Mouse (Mus musculus): ENCODE data around the gene Plagl1. TPM values are rescaled to one million over a fixed set of nuclear protein-coding genes. Genes with fewer than 3 reads are reported as not detected.
A peak's percentile ranks its signal among the peaks of the same experiment; 100 is the strongest.

Gene Plagl1
- polyA plus RNA-seq, 1 experiment from 2014 or later = 391 TPM

DNA sequence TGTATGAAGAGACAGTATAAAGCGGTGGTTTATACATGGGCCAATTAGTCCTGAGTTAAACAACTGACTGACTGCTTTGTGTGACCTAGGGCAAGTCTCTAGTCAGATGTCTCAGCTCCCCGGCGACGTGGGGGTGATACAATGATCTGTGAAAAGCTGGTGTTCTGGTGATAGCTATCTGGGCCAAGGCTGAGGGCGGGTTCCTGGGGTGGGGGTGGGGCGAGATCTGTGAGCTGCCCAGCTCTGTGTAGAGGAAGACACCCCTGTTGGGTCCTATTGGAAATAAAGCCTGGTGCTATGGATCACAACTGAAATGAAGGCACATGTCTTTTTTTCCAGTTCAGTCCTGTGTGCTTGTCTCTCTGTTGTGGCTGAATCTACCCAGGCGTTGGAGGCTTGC lies 3.2 kb downstream of the Plagl1 start:
- H3K4me2 ChIP-seq (ENCODE audit: low read depth, low read length) = no peak overlapping the region
- no peak overlapping the region for H3K4me3 ChIP-seq (ENCODE audit: low read depth, low read length)
- no peaks in the 10 kb centered on the region for H3K36me3 ChIP-seq (ENCODE audit: control insufficient read depth, insufficient read depth, low read length)
- H3K9me3 ChIP-seq (ENCODE audit: control insufficient read depth, low read length) = no peaks in the 10 kb centered on the region
- no peak overlapping the region for H3K9ac ChIP-seq (ENCODE audit: low read depth, low read length)
- H3K4me1 ChIP-seq (ENCODE audit: control insufficient read depth, insufficient read depth, low read length) = 0 out of 2 replicates have a peak, but pooled peaks cover 5% of the 10 kb centered on the region
- DNase-seq (ENCODE audit: low spot score) (no peak), ATAC-seq (ENCODE audit: low read depth) (no peak)
- H3K27me3 ChIP-seq (replicated peaks; ENCODE audit: control insufficient read depth, insufficient read depth, low read length) = peaks cover 28% of the 10 kb centered on the region
- WGBS = 48% methylated on average over 7 of the region's 7 CpGs
- H3K27ac ChIP-seq (replicated peaks; ENCODE audit: low read depth, low read length) = no peak overlapping the region

DNA sequence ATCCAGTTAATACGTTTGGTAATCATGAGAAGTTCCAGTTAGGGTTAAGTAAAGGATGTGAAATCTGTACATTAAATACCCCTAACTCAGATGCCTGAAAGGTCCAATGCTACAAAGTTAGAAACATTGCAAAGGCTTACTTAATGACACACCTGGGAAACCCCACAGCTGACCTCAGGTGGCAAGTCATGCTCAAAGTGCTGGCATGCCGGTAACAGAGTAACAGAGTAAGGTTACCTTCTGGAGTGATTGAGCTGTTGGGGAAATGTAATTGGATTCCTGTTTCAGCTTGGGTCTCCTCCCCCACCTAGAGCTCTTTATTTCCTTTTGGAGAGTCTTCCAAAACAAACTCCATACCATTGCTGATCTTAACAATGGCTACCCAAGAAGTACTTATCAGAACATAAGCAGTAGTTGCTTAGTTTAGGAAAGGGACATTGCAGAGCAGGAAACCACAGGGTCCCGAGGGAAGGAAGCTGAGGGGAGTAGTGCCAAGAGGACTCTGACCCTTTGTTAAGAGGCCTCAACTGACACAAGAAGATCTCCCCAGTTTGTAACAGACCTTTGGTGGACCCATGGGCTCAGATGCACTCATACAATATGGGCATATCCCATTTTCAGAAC lies 4.9 kb downstream of the Plagl1 start:
- DNase-seq (ENCODE audit: low spot score) (no peak), ATAC-seq (ENCODE audit: low read depth) (no peak)
- Histone ChIP-seq H3K4me2 (ENCODE audit: low read depth, low read length) (no peak overlapping the region), H3K9me3 (ENCODE audit: control insufficient read depth, low read length) (no peaks in the 10 kb centered on the region), H3K36me3 (ENCODE audit: control insufficient read depth, insufficient read depth, low read length) (no peaks in the 10 kb centered on the region), H3K9ac (ENCODE audit: low read depth, low read length) (no peak overlapping the region), H3K4me1 (ENCODE audit: control insufficient read depth, insufficient read depth, low read length) (0 out of 2 replicates have a peak, but pooled peaks cover 5% of the 10 kb centered on the region), H3K27me3 (replicated peaks; ENCODE audit: control insufficient read depth, insufficient read depth, low read length) (peaks cover 21% of the 10 kb centered on the region), H3K4me3 (ENCODE audit: low read depth, low read length) (no peak overlapping the region), H3K27ac (replicated peaks; ENCODE audit: low read depth, low read length) (no peak overlapping the region)
- 58% methylated on average over 3 of the region's 3 CpGs for whole genome bisulfite sequencing

DNA sequence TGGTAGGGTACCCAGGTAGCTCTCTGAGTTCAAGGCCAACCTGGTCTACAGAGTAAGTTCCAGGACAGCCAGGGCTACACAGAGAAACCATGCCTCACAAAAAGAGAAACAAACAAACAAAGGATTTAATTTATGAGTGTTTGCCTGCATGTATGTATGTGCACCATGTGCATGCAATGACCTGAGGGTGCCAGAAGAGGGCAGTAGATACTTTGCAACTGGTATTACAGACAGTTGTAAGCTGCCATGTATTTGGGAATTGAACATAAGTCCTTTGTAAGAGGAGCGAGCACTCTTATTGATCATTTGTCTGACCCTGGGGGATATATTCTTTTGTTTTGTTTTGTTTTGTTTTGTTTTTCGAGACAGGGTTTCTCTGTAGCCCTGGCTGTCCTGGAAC lies 10.7 kb downstream of the Plagl1 start:
- WGBS = 98% methylated on average over 2 of the region's 2 CpGs
- no peak overlapping the region for H3K9ac ChIP-seq (ENCODE audit: low read depth, low read length)
- no peak overlapping the region for H3K4me3 ChIP-seq (ENCODE audit: low read depth, low read length)
- no peaks in the 10 kb centered on the region for H3K36me3 ChIP-seq (ENCODE audit: control insufficient read depth, insufficient read depth, low read length)
- no peaks in the 10 kb centered on the region for H3K4me1 ChIP-seq (ENCODE audit: control insufficient read depth, insufficient read depth, low read length)
- ATAC-seq (ENCODE audit: low read depth) (no peak), DNase-seq (ENCODE audit: low spot score) (no peak)
- no peaks in the 10 kb centered on the region for H3K27me3 ChIP-seq (replicated peaks; ENCODE audit: control insufficient read depth, insufficient read depth, low read length)
- H3K9me3 ChIP-seq (ENCODE audit: control insufficient read depth, low read length) = 0 out of 2 replicates have a peak, but pooled peaks cover 4% of the 10 kb centered on the region
- no peak overlapping the region for H3K27ac ChIP-seq (replicated peaks; ENCODE audit: low read depth, low read length)
- H3K4me2 ChIP-seq (ENCODE audit: low read depth, low read length) = no peak overlapping the region

DNA sequence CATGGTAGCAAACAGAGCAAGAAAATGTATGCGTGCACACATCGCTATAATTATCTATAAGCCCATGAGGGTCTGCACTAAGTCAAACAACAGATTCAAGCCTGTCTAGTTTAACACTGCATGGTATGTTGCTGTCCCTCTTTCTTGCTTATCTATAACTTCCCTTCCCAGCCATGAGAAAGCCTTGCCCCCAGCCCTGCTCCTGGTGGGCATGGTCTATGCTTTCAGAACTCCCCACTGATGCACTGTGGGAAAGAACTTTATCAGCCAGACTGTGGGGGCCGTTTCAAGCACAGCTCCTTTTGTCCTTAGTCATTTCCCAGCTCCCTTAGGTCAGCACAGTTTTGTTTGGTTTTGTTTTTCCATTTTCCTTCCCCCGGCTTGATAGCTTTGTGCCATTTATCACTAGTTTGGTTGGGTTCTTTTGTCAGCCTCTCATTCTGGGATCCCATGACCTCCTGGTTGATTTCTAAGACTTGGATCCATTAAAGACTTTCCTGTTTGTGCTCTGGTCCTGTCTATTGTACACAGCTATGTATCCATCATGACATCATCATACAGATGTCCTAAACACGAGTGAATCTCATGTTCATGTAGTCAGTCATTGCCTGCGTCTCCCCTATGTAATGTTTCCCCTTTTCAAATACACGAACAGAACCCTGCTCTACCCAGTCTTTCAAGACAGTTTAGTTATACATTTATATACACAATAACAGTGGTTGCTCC lies 16.7 kb downstream of the Plagl1 start:
- ATAC-seq (ENCODE audit: low read depth) (no peak), DNase-seq (ENCODE audit: low spot score) (no peak)
- Histone ChIP-seq H3K4me1 (ENCODE audit: control insufficient read depth, insufficient read depth, low read length) (no peaks in the 10 kb centered on the region), H3K4me2 (ENCODE audit: low read depth, low read length) (no peak overlapping the region), H3K36me3 (ENCODE audit: control insufficient read depth, insufficient read depth, low read length) (no peaks in the 10 kb centered on the region), H3K27me3 (replicated peaks; ENCODE audit: control insufficient read depth, insufficient read depth, low read length) (no peaks in the 10 kb centered on the region), H3K27ac (replicated peaks; ENCODE audit: low read depth, low read length) (no peak overlapping the region), H3K9ac (ENCODE audit: low read depth, low read length) (no peak overlapping the region), H3K9me3 (ENCODE audit: control insufficient read depth, low read length) (no peaks in the 10 kb centered on the region), H3K4me3 (ENCODE audit: low read depth, low read length) (no peak overlapping the region)
- 70% methylated on average over 7 of the region's 7 CpGs for WGBS

DNA sequence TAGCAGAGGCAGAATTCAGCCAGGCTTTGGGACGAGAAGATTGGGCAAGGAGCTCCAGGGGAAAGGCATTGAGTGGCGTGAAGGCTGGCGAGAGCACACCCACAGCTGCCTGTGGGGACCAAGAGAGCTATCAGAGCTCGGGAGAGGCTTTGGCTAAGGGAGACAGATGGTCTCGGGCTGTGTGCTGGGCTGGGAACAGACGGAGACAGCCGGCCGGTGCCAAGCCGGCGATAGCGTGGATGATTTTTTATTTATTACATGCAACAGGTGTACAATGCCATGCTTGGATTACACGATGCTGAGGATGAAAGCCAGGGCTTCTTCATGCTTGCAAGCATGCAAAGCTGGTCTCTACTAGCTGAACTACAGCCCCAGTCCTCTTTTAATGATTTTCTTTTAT lies 22.2 kb downstream of the Plagl1 start:
- no peak overlapping the region for H3K4me2 ChIP-seq (ENCODE audit: low read depth, low read length)
- no peak overlapping the region for H3K4me3 ChIP-seq (ENCODE audit: low read depth, low read length)
- H3K9ac ChIP-seq (ENCODE audit: low read depth, low read length) = no peak overlapping the region
- H3K27ac ChIP-seq (replicated peaks; ENCODE audit: low read depth, low read length) = no peak overlapping the region
- 0 out of 2 replicates have a peak, but pooled peaks cover 2% of the 10 kb centered on the region for H3K9me3 ChIP-seq (ENCODE audit: control insufficient read depth, low read length)
- H3K27me3 ChIP-seq (replicated peaks; ENCODE audit: control insufficient read depth, insufficient read depth, low read length) = no peaks in the 10 kb centered on the region
- H3K36me3 ChIP-seq (ENCODE audit: control insufficient read depth, insufficient read depth, low read length) = no peaks in the 10 kb centered on the region
- H3K4me1 ChIP-seq (ENCODE audit: control insufficient read depth, insufficient read depth, low read length) = no peaks in the 10 kb centered on the region
- ATAC-seq (ENCODE audit: low read depth) = peak; percentile 90
- DNase-seq (ENCODE audit: low spot score) = peak; percentile 70
- 86% methylated on average over 12 of the region's 12 CpGs for WGBS

DNA sequence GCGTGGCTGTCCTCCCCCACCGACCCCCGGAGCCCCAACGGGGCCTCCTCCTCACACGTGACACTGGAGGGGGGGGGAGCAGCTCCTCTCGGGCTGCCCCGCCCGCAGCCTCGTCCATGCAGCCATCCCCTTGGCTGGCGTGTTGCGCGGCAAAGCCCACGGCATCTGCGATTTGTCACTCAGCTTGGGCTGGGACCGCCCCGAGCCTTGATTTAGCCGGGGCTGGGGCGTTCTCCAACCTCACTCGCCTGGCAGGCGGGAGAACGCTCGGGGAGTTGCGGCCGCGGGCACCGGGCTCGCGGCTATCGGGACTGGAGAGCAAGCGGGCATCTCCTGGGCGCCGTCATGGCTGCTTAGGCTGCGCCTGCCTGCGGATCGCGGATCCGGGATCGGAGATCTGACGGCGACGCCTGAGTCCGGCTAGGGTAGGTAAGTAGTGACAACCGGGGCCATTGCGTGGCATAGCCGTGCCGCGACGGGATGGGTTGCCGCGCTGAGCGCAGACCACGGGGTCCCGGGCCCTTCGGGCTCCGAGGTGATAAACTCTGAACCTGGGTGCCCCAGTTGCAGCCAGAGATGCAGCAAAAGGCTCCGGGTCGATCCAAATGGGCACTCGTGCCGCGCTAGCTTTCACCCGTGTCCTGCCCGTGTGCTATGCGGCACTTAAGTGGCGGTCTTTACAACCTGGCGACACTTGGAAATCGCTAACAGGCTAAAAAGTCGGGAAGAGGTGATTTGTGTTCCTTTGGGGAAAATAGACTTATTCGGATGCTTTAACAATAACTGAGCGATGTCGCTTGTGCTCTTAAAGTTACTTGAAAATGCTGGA lies 30.5 kb downstream of the Plagl1 start:
- 61% methylated on average over 51 of the region's 70 CpGs for WGBS
- peak overlapping the region; percentile 72 for H3K27ac ChIP-seq (replicated peaks; ENCODE audit: low read depth, low read length)
- H3K9ac ChIP-seq (ENCODE audit: low read depth, low read length) = peak overlapping the region; percentile 67

DNA sequence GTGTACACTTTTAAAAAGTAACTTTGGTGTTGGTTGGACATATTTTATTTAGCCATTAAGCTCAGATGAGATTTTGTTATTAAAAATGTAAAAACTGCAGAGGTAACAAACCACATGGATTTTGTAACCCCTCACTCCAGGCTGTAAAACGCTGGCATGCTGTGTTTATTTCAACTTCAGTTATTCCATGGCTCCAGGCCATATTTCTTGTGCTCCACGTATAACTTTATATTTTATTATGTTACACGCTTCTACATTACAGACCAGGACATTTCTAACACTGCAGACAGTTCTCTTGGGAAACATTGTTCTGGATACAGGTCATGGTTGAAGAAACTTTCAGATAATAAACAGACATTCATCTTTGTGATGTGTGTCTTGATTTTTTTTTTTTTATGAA lies 32.7 kb downstream of the Plagl1 start:
- H3K4me1 ChIP-seq (ENCODE audit: control insufficient read depth, insufficient read depth, low read length) = no peaks in the 10 kb centered on the region
- H3K27ac ChIP-seq (replicated peaks; ENCODE audit: low read depth, low read length) = 0 out of 2 replicates have a peak overlapping the region, but pooled peaks have one; percentile 11
- peak overlapping the region; percentile 53 for H3K4me3 ChIP-seq (ENCODE audit: low read depth, low read length)
- no peaks in the 10 kb centered on the region for H3K27me3 ChIP-seq (replicated peaks; ENCODE audit: control insufficient read depth, insufficient read depth, low read length)
- peak overlapping the region; percentile 64 for H3K4me2 ChIP-seq (ENCODE audit: low read depth, low read length)
- DNase-seq (ENCODE audit: low spot score) = peak; percentile 50
- H3K36me3 ChIP-seq (ENCODE audit: control insufficient read depth, insufficient read depth, low read length) = peaks cover 5% of the 10 kb centered on the region; the same call in 1 of the 2 replicates
- WGBS = 41% methylated on average over 3 of the region's 3 CpGs
- H3K9me3 ChIP-seq (ENCODE audit: control insufficient read depth, low read length) = peaks cover 50% of the 10 kb centered on the region
- ATAC-seq (ENCODE audit: low read depth) = no peak
- H3K9ac ChIP-seq (ENCODE audit: low read depth, low read length) = peak overlapping the region; percentile 11; the same call in 1 of the 2 replicates

More for the DNA sequence above, 30.5 kb downstream of the Plagl1 start:
- peak; percentile 97 for DNase-seq (ENCODE audit: low spot score)
- Histone ChIP-seq H3K4me3 (ENCODE audit: low read depth, low read length) (peak overlapping the region; percentile 53), H3K36me3 (ENCODE audit: control insufficient read depth, insufficient read depth, low read length) (peaks cover 5% of the 10 kb centered on the region; the same call in 1 of the 2 replicates), H3K27me3 (replicated peaks; ENCODE audit: control insufficient read depth, insufficient read depth, low read length) (no peaks in the 10 kb centered on the region), H3K4me1 (ENCODE audit: control insufficient read depth, insufficient read depth, low read length) (no peaks in the 10 kb centered on the region), H3K9me3 (ENCODE audit: control insufficient read depth, low read length) (peaks cover 58% of the 10 kb centered on the region), H3K4me2 (ENCODE audit: low read depth, low read length) (peak overlapping the region; percentile 64)
- peak; percentile 96 for ATAC-seq (ENCODE audit: low read depth)

DNA sequence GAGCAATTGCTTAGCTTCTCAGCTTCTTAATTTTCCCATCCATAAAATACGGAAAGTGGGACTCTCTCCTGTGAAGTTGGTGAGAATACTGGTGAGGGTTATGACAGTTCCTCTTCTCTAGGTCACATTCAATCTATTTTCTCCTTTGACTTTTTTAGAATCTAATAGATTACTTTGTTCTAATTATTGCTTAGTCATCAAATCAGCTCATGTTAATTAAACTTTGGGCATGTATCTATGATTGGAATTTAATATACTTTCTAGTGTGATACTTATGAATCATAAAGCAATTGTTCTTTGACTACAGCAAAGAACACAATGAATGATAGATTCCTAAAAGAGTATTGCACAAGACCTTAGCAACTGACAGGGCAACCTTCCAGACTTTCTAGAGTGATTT lies 38.6 kb downstream of the Plagl1 start:
- no peak overlapping the region for H3K9ac ChIP-seq (ENCODE audit: low read depth, low read length)
- no peak for DNase-seq (ENCODE audit: low spot score)
- H3K36me3 ChIP-seq (ENCODE audit: control insufficient read depth, insufficient read depth, low read length) = 0 out of 2 replicates have a peak, but pooled peaks cover 5% of the 10 kb centered on the region
- H3K4me2 ChIP-seq (ENCODE audit: low read depth, low read length) = no peak overlapping the region
- H3K27me3 ChIP-seq (replicated peaks; ENCODE audit: control insufficient read depth, insufficient read depth, low read length) = no peaks in the 10 kb centered on the region
- H3K27ac ChIP-seq (replicated peaks; ENCODE audit: low read depth, low read length) = no peak overlapping the region
- H3K4me1 ChIP-seq (ENCODE audit: control insufficient read depth, insufficient read depth, low read length) = no peaks in the 10 kb centered on the region
- 86% methylated on average over 1 of the region's 1 CpGs for WGBS
- no peak overlapping the region for H3K4me3 ChIP-seq (ENCODE audit: low read depth, low read length)
- 0 out of 2 replicates have a peak, but pooled peaks cover 4% of the 10 kb centered on the region for H3K9me3 ChIP-seq (ENCODE audit: control insufficient read depth, low read length)
- ATAC-seq (ENCODE audit: low read depth) = no peak

Measured in embryonic facial prominence, embryonic 14.5 days (tissue).